Mouse (Mus musculus) C2C12 (cell line): Measurements from ENCODE around the gene Sp6.

Experiments used
- CEBPB ChIP-seq: IDR thresholded peaks from one replicate; pipeline ENCODE4 v1.6.1; 2011; ENCODE audit warnings: low read depth, mild to moderate bottlenecking, control low read depth, moderate library complexity
- CTCF ChIP-seq: IDR thresholded peaks from one replicate; pipeline ENCODE4 v1.5.1; 2011; ENCODE audit not compliant: control insufficient read depth, insufficient read depth, insufficient read length
- FOSL1 ChIP-seq: IDR thresholded peaks from one replicate; pipeline ENCODE4 v1.8.0; 2011; ENCODE audit warnings: mild to moderate bottlenecking, low read length; ENCODE audit not compliant: poor library complexity, insufficient read depth, severe bottlenecking
- MAX ChIP-seq: IDR thresholded peaks from one replicate; pipeline ENCODE4 v1.6.1; 2011; ENCODE audit warnings: mild to moderate bottlenecking, control low read depth
- MYOD1 ChIP-seq: IDR thresholded peaks from one replicate; pipeline ENCODE4 v1.6.1; 2011; ENCODE audit warnings: low read depth; ENCODE audit not compliant: control insufficient read depth, insufficient read length
- USF1 ChIP-seq: IDR thresholded peaks from one replicate; pipeline ENCODE4 v1.6.1; 2011; ENCODE audit warnings: low read depth, mild to moderate bottlenecking, control low read depth, moderate library complexity

GRCm38 (mm10) chr11:96982859-96983258 lies 30.3 kb upstream of the Sp6 start, which contains the start of gene Sp2:
- TF ChIP-seq CTCF (no peak), FOSL1 (no peak), USF1 (no peak), CEBPB (no peak), MAX (no peak), MYOD1 (no peak)
